In genomic region chr11:106716568-106716967, GRCm38 (mm10) we compare ENCODE assay signal across 26 mouse cellular contexts. TPM values are rescaled to one million over a fixed set of nuclear protein-coding genes. Genes with fewer than 3 reads are reported as not detected.
DNase-seq lines count a peak whose midpoint lies in the region; ATAC-seq and TF ChIP-seq lines count a peak whose summit lies in the region.
"Had no signal": no experiment of that assay in that cellular context is flagged by ENCODE, and none has a peak within 500 bp of the region (broad histone marks: within the 10 kb centered on the region; RNA-seq: fewer than 3 reads in every experiment).

No protein-coding gene starts in this region.

- H3K9me3 ChIP-seq in midbrain, embryonic 11.5 days (ENCODE audit: control insufficient read depth, low read length), result no peaks in the 10 kb centered on the region
- H3K9me3 ChIP-seq in midbrain, embryonic 16.5 days (replicated peaks; ENCODE audit: control insufficient read depth, low read length, poor library complexity, severe bottlenecking), result no peaks in the 10 kb centered on the region
- H3K9me3 ChIP-seq: G1E; hindbrain, embryonic 13.5 days; limb, embryonic 13.5 days; midbrain, embryonic 13.5 days; neural tube, embryonic 12.5 days had no signal

- WGBS in midbrain, embryonic 11.5 days, result 90% methylated on average over 5 of the region's 5 CpGs
- 88% methylated on average over 5 of the region's 5 CpGs for WGBS in midbrain, embryonic 16.5 days
- WGBS in macrophage (ENCODE audit: missing documents), result 22% methylated on average over 5 of the region's 5 CpGs

- H3K4me2 ChIP-seq in midbrain, embryonic 11.5 days, result no peak overlapping the region
- H3K4me2 ChIP-seq in midbrain, embryonic 16.5 days (ENCODE audit: low read length), result no peak overlapping the region
- H3K4me2 ChIP-seq: hindbrain, embryonic 13.5 days; limb, embryonic 13.5 days; midbrain, embryonic 13.5 days; neural tube, embryonic 12.5 days had no signal

- peak; percentile 28 for DNase-seq in midbrain, embryonic 11.5 days (ENCODE audit: low spot score, missing footprints)
- DNase-seq in thymus, adult 18-20 months, result no peak
- DNase-seq in kidney, adult 9 months, result no peak
- DNase-seq in urinary bladder, adult 18-20 months (ENCODE audit: low spot score in 2 of 2), result no peak
- DNase-seq: adrenal gland, adult 8-10 months; cerebellum, adult 8-10 months; cerebellum, postnatal 36 days; gastrocnemius, postnatal 14 days; heart, adult 18-20 months; heart, postnatal 36 days; layer of hippocampus, adult 9-11 months; lung, postnatal 4 days; right cerebral cortex, postnatal 14 days; spleen, adult 18-20 months; thymus, postnatal 36 days had no signal

- H3K27ac ChIP-seq in midbrain, embryonic 11.5 days (ENCODE audit: low read depth, low read length), result no peak overlapping the region
- no peak overlapping the region for H3K27ac ChIP-seq in midbrain, embryonic 16.5 days (ENCODE audit: low read length)
- H3K27ac ChIP-seq in bone marrow macrophage, adult 2 months (ENCODE audit: insufficient read depth, low read depth, low read length), result peak overlapping the region; percentile 27
- H3K27ac ChIP-seq in macrophage, result peak overlapping the region; percentile 17; the same call in 1 of the 2 replicates
- H3K27ac ChIP-seq: hindbrain, embryonic 13.5 days; limb, embryonic 13.5 days; midbrain, embryonic 13.5 days; neural tube, embryonic 12.5 days had no signal

- no peaks in the 10 kb centered on the region for H3K27me3 ChIP-seq in midbrain, embryonic 11.5 days (ENCODE audit: control insufficient read depth, insufficient read depth, low read length)
- no peaks in the 10 kb centered on the region for H3K27me3 ChIP-seq in midbrain, embryonic 16.5 days (ENCODE audit: control insufficient read depth, insufficient read depth, low read depth, low read length)
- H3K27me3 ChIP-seq: CH12.LX; hindbrain, embryonic 13.5 days; limb, embryonic 13.5 days; midbrain, embryonic 13.5 days; neural tube, embryonic 12.5 days had no signal

- ATAC-seq in midbrain, embryonic 11.5 days (ENCODE audit: low FRiP score), result no peak
- ATAC-seq in midbrain, embryonic 16.5 days, result no peak
- ATAC-seq: forebrain, embryonic 14.5 days; midbrain, embryonic 13.5 days had no signal

- no peaks in the 10 kb centered on the region for H3K79me2 ChIP-seq in macrophage (ENCODE audit: inconsistent target)

- no peak for TF ChIP-seq POLR2A in bone marrow macrophage, adult 2 months (IDR thresholded peaks at IDR 0.05; ENCODE audit: borderline replicate concordance, low read depth, low read length)

- H3K36me3 ChIP-seq in midbrain, embryonic 11.5 days (ENCODE audit: control insufficient read depth, insufficient read depth, low read length), result no peaks in the 10 kb centered on the region
- H3K36me3 ChIP-seq in midbrain, embryonic 16.5 days (ENCODE audit: control insufficient read depth, insufficient read depth, low read length), result no peaks in the 10 kb centered on the region
- H3K36me3 ChIP-seq in macrophage (ENCODE audit: inconsistent target), result no peaks in the 10 kb centered on the region
- H3K36me3 ChIP-seq: G1E; hindbrain, embryonic 13.5 days; limb, embryonic 13.5 days; midbrain, embryonic 13.5 days; neural tube, embryonic 12.5 days had no signal

- no peak overlapping the region for H3K9ac ChIP-seq in midbrain, embryonic 11.5 days (ENCODE audit: low read length)
- H3K9ac ChIP-seq in midbrain, embryonic 16.5 days (ENCODE audit: low read depth, low read length), result no peak overlapping the region
- H3K9ac ChIP-seq: hindbrain, embryonic 13.5 days; limb, embryonic 13.5 days; midbrain, embryonic 13.5 days; neural tube, embryonic 12.5 days had no signal

- TF ChIP-seq CTCF in bone marrow macrophage, adult 2 months (IDR thresholded peaks at IDR 0.05; ENCODE audit: low read depth, low read length), result no peak

- H3K4me3 ChIP-seq in midbrain, embryonic 11.5 days (ENCODE audit: low read depth, low read length), result no peak overlapping the region
- no peak overlapping the region for H3K4me3 ChIP-seq in midbrain, embryonic 16.5 days (ENCODE audit: low read depth, low read length)
- no peak overlapping the region for H3K4me3 ChIP-seq in bone marrow macrophage, adult 2 months (ENCODE audit: insufficient read depth, low read length)
- H3K4me3 ChIP-seq in macrophage (ENCODE audit: inconsistent target), result no peak overlapping the region
- H3K4me3 ChIP-seq: hindbrain, embryonic 13.5 days; limb, embryonic 13.5 days; midbrain, embryonic 13.5 days; neural tube, embryonic 12.5 days had no signal

- H3K4me1 ChIP-seq in midbrain, embryonic 11.5 days (ENCODE audit: control insufficient read depth, insufficient read depth, low read length), result no peaks in the 10 kb centered on the region
- no peaks in the 10 kb centered on the region for H3K4me1 ChIP-seq in midbrain, embryonic 16.5 days (ENCODE audit: control insufficient read depth, insufficient read depth, low read length)
- peaks cover 16% of the 10 kb centered on the region for H3K4me1 ChIP-seq in bone marrow macrophage, adult 2 months (ENCODE audit: control insufficient read depth, insufficient read depth, low read length)
- H3K4me1 ChIP-seq: hindbrain, embryonic 13.5 days; limb, embryonic 13.5 days; midbrain, embryonic 13.5 days; neural tube, embryonic 12.5 days had no signal

RNA-seq across cellular contexts. Expression of gene Pecam1, which starts 33.9 kb away (rescaled TPM):
- 19.8 and 21.5 TPM in 2 replicates for polyA plus RNA-seq in midbrain, embryonic 11.5 days (2014; fragmentation: Nextera tagmentation; extraction: Ambion mirVana)
- polyA plus RNA-seq in midbrain, embryonic 16.5 days (2015; fragmentation: Nextera tagmentation; extraction: Ambion mirVana), result 14.1 and 15.7 TPM in 2 replicates
- 4.8 and 5.1 TPM in 2 replicates for polyA plus RNA-seq in bone marrow macrophage, adult 2 months (2012; ENCODE audit: insufficient read depth, insufficient read length, missing spikeins)
- total RNA-seq in macrophage (2018; cell fraction: chromatin; rRNA removed), result 1 to 10 TPM in 25 of 26 experiments, under 1 TPM in 1; 0.84 to 9.0 (median 2.4) TPM
- total RNA-seq in macrophage (2018; cell fraction: cytosol; rRNA removed), result 1 to 10 TPM in 13 of 26 experiments, under 1 TPM in 13; 0.47 to 4.9 (median 1.2) TPM
- total RNA-seq in macrophage (2018; cell fraction: nucleus; rRNA removed), result 1 to 10 TPM; 1.2 to 7.4 (median 3.1) TPM
- polyA plus RNA-seq in macrophage (2018), result 0.71 to 1.5 TPM (median 0.98 TPM) in 3 replicates
- polyA plus RNA-seq: G1E had no signal

RNA-seq across cellular contexts. Expression of gene Milr1, which starts 34.5 kb away (rescaled TPM):
- 0.68 and 1.0 TPM in 2 replicates for polyA plus RNA-seq in midbrain, embryonic 11.5 days (2014; fragmentation: Nextera tagmentation; extraction: Ambion mirVana)
- 0.89 and 0.99 TPM in 2 replicates for polyA plus RNA-seq in midbrain, embryonic 16.5 days (2015; fragmentation: Nextera tagmentation; extraction: Ambion mirVana)
- polyA plus RNA-seq in bone marrow macrophage, adult 2 months (2012; ENCODE audit: insufficient read depth, insufficient read length, missing spikeins), result 202 and 222 TPM in 2 replicates
- 10 to 100 TPM; 11.4 to 83.2 (median 42.8) TPM for total RNA-seq in macrophage (2018; cell fraction: chromatin; rRNA removed)
- 100 to 1,000 TPM in 13 of 26 experiments, 10 to 100 TPM in 13; 62.8 to 212 (median 131) TPM for total RNA-seq in macrophage (2018; cell fraction: cytosol; rRNA removed)
- 100 to 1,000 TPM in 2 of 26 experiments, 10 to 100 TPM in 24; 26.9 to 124 (median 69.1) TPM for total RNA-seq in macrophage (2018; cell fraction: nucleus; rRNA removed)
- polyA plus RNA-seq in macrophage (2018), result 97.9 to 163 TPM (median 103 TPM) in 3 replicates
- total RNA-seq: left cerebral cortex, postnatal 25 days had no signal

Comparison
In these comparisons a context has a peak if more than half of its experiments do, and no peak if none do; other contexts are left out.
1. H3K27ac ChIP-seq: peak in bone marrow macrophage, adult 2 months (single experiment) and macrophage (single experiment); none in midbrain, embryonic 11.5 days (single experiment) and midbrain, embryonic 16.5 days (single experiment).
2. RNA of gene Milr1, which starts 34.5 kb away (polyA plus RNA-seq): 202 to 222 TPM in bone marrow macrophage, adult 2 months and 97.9 to 163 TPM in macrophage; 0.89 to 0.99 TPM in midbrain, embryonic 16.5 days and 0.68 to 1.0 TPM in midbrain, embryonic 11.5 days; every median in the first group is over 10 times any median in the second.